Mouse (Mus musculus) heart, adult 2 months (tissue): Measurements from ENCODE around the gene Zfp784.

Experiments used
- CTCF ChIP-seq: fragments of 200-600 bp; IDR thresholded peaks from 2 replicates; pipeline ENCODE4 v1.8.1; 2022; ENCODE audit warnings: antibody characterized with exemption, mild to moderate bottlenecking, moderate library complexity
- POLR2A ChIP-seq: fragments of 200-500 bp; IDR thresholded peaks from 2 replicates; pipeline ENCODE4 v1.6.1; 2011; ENCODE audit warnings: mild to moderate bottlenecking, low read depth, low read length, control low read depth; ENCODE audit not compliant: insufficient read depth

- no peak for TF ChIP-seq CTCF
- no peak for TF ChIP-seq POLR2A
These were observed 42.6 kb upstream of the Zfp784 start for GRCm38 (mm10) chr7:5080815-5081214.
